Mouse (Mus musculus): Measurements from ENCODE around the gene Foxf1.

Gene Foxf1

GRCm38 (mm10) chr8:121084210-121084951 is at the start of gene Foxf1:
Gene Foxf1 (plus strand): TSS chr8:121084386.
- no peak for DNase-seq (ENCODE audit: low read depth, low spot score)

GRCm38 (mm10) chr8:121035611-121036010 is 48.6 kb upstream of the Foxf1 start:
- no peak for DNase-seq (ENCODE audit: low read depth, low spot score)

- no peak for DNase-seq (ENCODE audit: low read depth, low spot score)
These were observed 40.3 kb upstream of the Foxf1 start for GRCm38 (mm10) chr8:121043719-121044440.

GRCm38 (mm10) chr8:121047441-121047840 is 36.7 kb upstream of the Foxf1 start:
- no peak for DNase-seq (ENCODE audit: low read depth, low spot score)

- DNase-seq (ENCODE audit: low read depth, low spot score) = no peak
These were observed 26.1 kb upstream of the Foxf1 start for GRCm38 (mm10) chr8:121058081-121058480.

GRCm38 (mm10) chr8:121059098-121059497 is 25.1 kb upstream of the Foxf1 start:
- DNase-seq (ENCODE audit: low read depth, low spot score) = no peak

GRCm38 (mm10) chr8:121062521-121062920 is 21.7 kb upstream of the Foxf1 start:
- no peak for DNase-seq (ENCODE audit: low read depth, low spot score)

- DNase-seq (ENCODE audit: low read depth, low spot score) = no peak
These were observed 20.5 kb upstream of the Foxf1 start for GRCm38 (mm10) chr8:121063649-121064048.

- no peak for DNase-seq (ENCODE audit: low read depth, low spot score)
These were observed 12.7 kb upstream of the Foxf1 start for GRCm38 (mm10) chr8:121071454-121071853.

GRCm38 (mm10) chr8:121072406-121073130 is 11.6 kb upstream of the Foxf1 start:
- DNase-seq (ENCODE audit: low read depth, low spot score) = no peak

GRCm38 (mm10) chr8:121073174-121074107 is 10.7 kb upstream of the Foxf1 start:
- DNase-seq (ENCODE audit: low read depth, low spot score) = no peak

GRCm38 (mm10) chr8:121074108-121074847 is 9.9 kb upstream of the Foxf1 start:
- no peak for DNase-seq (ENCODE audit: low read depth, low spot score)

GRCm38 (mm10) chr8:121074848-121075145 is 9.4 kb upstream of the Foxf1 start:
- no peak for DNase-seq (ENCODE audit: low read depth, low spot score)

GRCm38 (mm10) chr8:121075936-121076335 is 8.2 kb upstream of the Foxf1 start:
- no peak for DNase-seq (ENCODE audit: low read depth, low spot score)

GRCm38 (mm10) chr8:121076555-121076954 is 7.6 kb upstream of the Foxf1 start:
- no peak for DNase-seq (ENCODE audit: low read depth, low spot score)

GRCm38 (mm10) chr8:121078721-121079120 is 5.5 kb upstream of the Foxf1 start:
- DNase-seq (ENCODE audit: low read depth, low spot score) = no peak

GRCm38 (mm10) chr8:121079201-121079600 is 5.0 kb upstream of the Foxf1 start:
- DNase-seq (ENCODE audit: low read depth, low spot score) = no peak

GRCm38 (mm10) chr8:121079944-121080343 is 4.2 kb upstream of the Foxf1 start:
- no peak for DNase-seq (ENCODE audit: low read depth, low spot score)

GRCm38 (mm10) chr8:121080361-121081090 is 3.7 kb upstream of the Foxf1 start:
- no peak for DNase-seq (ENCODE audit: low read depth, low spot score)

- DNase-seq (ENCODE audit: low read depth, low spot score) = no peak
These were observed 2.8 kb upstream of the Foxf1 start for GRCm38 (mm10) chr8:121081398-121081797.

Measured in CD4-positive helper T cell, adult 2 months (primary cell).